Mouse (Mus musculus) midbrain, postnatal 0 days (tissue): Measurements from ENCODE around the gene Thra. TPM values are rescaled to one million over a fixed set of nuclear protein-coding genes. Genes with fewer than 3 reads are reported as not detected.

Experiments used
- ATAC-seq: fragments of 200-750 bp; cut with Nextera tagmentation; 2 replicates; pipeline ENCODE4 v1.8.0; 2017; ENCODE audit warnings: moderate number of reproducible peaks, mild to moderate bottlenecking, moderate TSS enrichment, moderate library complexity; ENCODE audit not compliant: low FRiP score
- DNase-seq: peaks from one replicate; pipeline ENCODE4 v3.0.0-alpha.2; 2015; ENCODE audit warnings: low spot score
- H3K27ac ChIP-seq: fragments of 300-500 bp; sonication (generic); 2 replicates; pipeline ENCODE4 v1.5.1; 2014; ENCODE audit warnings: low read depth, mild to moderate bottlenecking, low read length, mixed read lengths
- H3K27me3 ChIP-seq: fragments of 300-500 bp; sonication (generic); 2 replicates; pipeline ENCODE4 v1.6.1; 2014; ENCODE audit warnings: low read length, control low read depth, mixed read lengths; ENCODE audit not compliant: insufficient read depth
- H3K36me3 ChIP-seq: fragments of 300-500 bp; sonication (generic); 2 replicates; pipeline ENCODE4 v1.6.1; 2014; ENCODE audit warnings: low read length, control low read depth, mixed read lengths; ENCODE audit not compliant: insufficient read depth
- H3K4me1 ChIP-seq: fragments of 300-500 bp; sonication (generic); 2 replicates; pipeline ENCODE4 v1.6.1; 2014; ENCODE audit warnings: mild to moderate bottlenecking, control low read depth, antibody characterized with exemption, low read length, mixed read lengths; ENCODE audit not compliant: insufficient read depth
- H3K4me2 ChIP-seq: fragments of 300-500 bp; sonication (generic); 2 replicates; pipeline ENCODE4 v1.6.1; 2014; ENCODE audit warnings: low read depth, mild to moderate bottlenecking, low read length, mixed read lengths; ENCODE audit not compliant: poor library complexity, severe bottlenecking
- H3K4me3 ChIP-seq: fragments of 300-500 bp; sonication (generic); 2 replicates; pipeline ENCODE4 v1.5.1; 2014; ENCODE audit warnings: low read depth, mild to moderate bottlenecking, low read length, moderate library complexity
- H3K9ac ChIP-seq: fragments of 300-500 bp; sonication (generic); replicated peaks from 2 replicates; pipeline ENCODE4 v1.6.1; 2014; ENCODE audit warnings: mild to moderate bottlenecking, low read length, moderate library complexity, mixed read lengths; ENCODE audit not compliant: poor library complexity, severe bottlenecking
- H3K9me3 ChIP-seq: fragments of 300-500 bp; sonication (generic); 2 replicates; pipeline ENCODE4 v1.6.1; 2016; ENCODE audit warnings: low read length, control low read depth
- CTCF ChIP-seq: IDR thresholded peaks from 2 replicates; pipeline ENCODE4 v1.5.1; 2016; ENCODE audit warnings: antibody characterized with exemption, mild to moderate bottlenecking
- WGBS: fragments of 180-500 bp; shearing (Covaris S2); extraction: QIAGEN DNeasy Blood & Tissue Kit; methylation state at CpG from one replicate; pipeline ENCODE4 v1.1.7; 2014; 5-methylcytosine and 5-hydroxymethylcytosine counted together
- polyA plus RNA-seq: library from polyadenylated mRNA; unstranded; fragments of >200 nt; fragmentation: Nextera tagmentation; extraction: Ambion mirVana; gene quantifications from 2 replicates; pipeline ENCODE4 v1.2.1, GENCODE M21; 2015
- total RNA-seq: library from RNA; depleted of rRNA; stranded (reverse); fragments of >200 nt; gene quantifications from 2 replicates; pipeline ENCODE4 v1.2.3, GENCODE M21; 2014

Thra gene
- total and polyA plus RNA-seq, 2 experiments from 2014 or later, result 182 to 843 TPM

DNA sequence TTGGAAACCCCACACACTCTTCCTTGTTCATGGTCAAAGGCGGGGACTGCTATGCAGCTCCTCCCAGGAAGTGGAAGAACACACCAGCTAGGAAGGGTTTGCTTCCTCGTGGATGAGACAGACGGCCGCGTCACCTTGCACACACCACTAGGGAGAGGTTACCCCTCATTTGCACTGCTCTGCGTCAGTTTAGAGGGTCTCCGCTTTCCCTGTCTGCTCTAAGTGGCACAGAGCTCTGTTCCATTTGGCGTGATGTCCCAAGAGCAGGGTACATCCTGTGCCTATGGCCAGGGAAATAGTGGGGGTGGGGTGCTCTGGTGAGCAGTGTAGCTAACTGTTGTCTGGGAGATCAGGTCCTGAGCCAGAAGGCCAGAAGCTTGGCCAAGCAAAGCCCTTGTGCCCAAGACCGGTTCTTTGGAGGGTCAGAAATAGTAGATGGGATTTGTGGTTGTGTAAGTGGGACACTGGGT, 13.7 kb downstream of the Thra start:
- no peak for TF ChIP-seq CTCF
- Histone ChIP-seq H3K36me3 (peaks cover 20% of the 10 kb centered on the region), H3K9ac (no peak overlapping the region), H3K4me3 (no peak overlapping the region), H3K27ac (peak overlapping the region; percentile 74), H3K9me3 (no peaks in the 10 kb centered on the region), H3K4me2 (no peak overlapping the region), H3K4me1 (peaks cover 26% of the 10 kb centered on the region), H3K27me3 (no peaks in the 10 kb centered on the region)
- 75% methylated on average over 9 of the region's 9 CpGs for WGBS
- DNase-seq, result peak; percentile 84
- peak; percentile 31; the same call in 1 of the 2 replicates for ATAC-seq

- H3K36me3 ChIP-seq, result peaks cover 20% of the 10 kb centered on the region
- peak; percentile 42 for ATAC-seq
- WGBS, result 19% methylated on average over 7 of the region's 7 CpGs
Observed at GRCm38 (mm10) chr11:98754621-98755181, 14.3 kb downstream of the Thra start.

GRCm38 (mm10) chr11:98755726-98756380, 15.4 kb downstream of the Thra start:
- WGBS, result 93% methylated on average over 6 of the region's 6 CpGs
- no peak for ATAC-seq
- TF ChIP-seq CTCF, result no peak

More at GRCm38 (mm10) chr11:98754621-98755181, 14.3 kb downstream of the Thra start:
- peaks cover 21% of the 10 kb centered on the region for H3K4me1 ChIP-seq
- H3K9ac ChIP-seq, result no peak overlapping the region
- no peaks in the 10 kb centered on the region for H3K9me3 ChIP-seq
- peak overlapping the region; percentile 74 for H3K27ac ChIP-seq
- TF ChIP-seq CTCF, result peak; percentile 98
- H3K4me3 ChIP-seq, result no peak overlapping the region
- peak; percentile 85 for DNase-seq
- no peak overlapping the region for H3K4me2 ChIP-seq
- H3K27me3 ChIP-seq, result no peaks in the 10 kb centered on the region

GRCm38 (mm10) chr11:98756711-98757110, 16.3 kb downstream of the Thra start:
- Histone ChIP-seq H3K4me3 (no peak overlapping the region), H3K4me2 (no peak overlapping the region), H3K27ac (no peak overlapping the region), H3K4me1 (peaks cover under 1% of the 10 kb centered on the region), H3K9ac (no peak overlapping the region), H3K27me3 (no peaks in the 10 kb centered on the region), H3K36me3 (peaks cover 28% of the 10 kb centered on the region), H3K9me3 (no peaks in the 10 kb centered on the region)
- no peak for TF ChIP-seq CTCF
- DNase-seq (no peak), ATAC-seq (no peak)
- WGBS, result 88% methylated on average over 12 of the region's 12 CpGs

More at GRCm38 (mm10) chr11:98755726-98756380, 15.4 kb downstream of the Thra start:
- no peak for DNase-seq
- Histone ChIP-seq H3K4me3 (no peak overlapping the region), H3K36me3 (peaks cover 25% of the 10 kb centered on the region), H3K4me1 (peaks cover 9% of the 10 kb centered on the region), H3K9ac (no peak overlapping the region), H3K27me3 (no peaks in the 10 kb centered on the region), H3K4me2 (no peak overlapping the region), H3K9me3 (no peaks in the 10 kb centered on the region), H3K27ac (no peak overlapping the region)

- 93% methylated on average over 4 of the region's 4 CpGs for WGBS
- DNase-seq (no peak), ATAC-seq (no peak)
- no peak overlapping the region for H3K27ac ChIP-seq
- H3K4me1 ChIP-seq, result 0 out of 2 replicates have a peak, but pooled peaks cover 1% of the 10 kb centered on the region
- H3K36me3 ChIP-seq, result peaks cover 48% of the 10 kb centered on the region
- no peaks in the 10 kb centered on the region for H3K27me3 ChIP-seq
- H3K4me3 ChIP-seq, result no peak overlapping the region
- TF ChIP-seq CTCF, result no peak
- H3K9me3 ChIP-seq, result no peaks in the 10 kb centered on the region
- no peak overlapping the region for H3K9ac ChIP-seq
- no peak overlapping the region for H3K4me2 ChIP-seq
Observed at GRCm38 (mm10) chr11:98761939-98762338, 21.5 kb downstream of the Thra start.

DNA sequence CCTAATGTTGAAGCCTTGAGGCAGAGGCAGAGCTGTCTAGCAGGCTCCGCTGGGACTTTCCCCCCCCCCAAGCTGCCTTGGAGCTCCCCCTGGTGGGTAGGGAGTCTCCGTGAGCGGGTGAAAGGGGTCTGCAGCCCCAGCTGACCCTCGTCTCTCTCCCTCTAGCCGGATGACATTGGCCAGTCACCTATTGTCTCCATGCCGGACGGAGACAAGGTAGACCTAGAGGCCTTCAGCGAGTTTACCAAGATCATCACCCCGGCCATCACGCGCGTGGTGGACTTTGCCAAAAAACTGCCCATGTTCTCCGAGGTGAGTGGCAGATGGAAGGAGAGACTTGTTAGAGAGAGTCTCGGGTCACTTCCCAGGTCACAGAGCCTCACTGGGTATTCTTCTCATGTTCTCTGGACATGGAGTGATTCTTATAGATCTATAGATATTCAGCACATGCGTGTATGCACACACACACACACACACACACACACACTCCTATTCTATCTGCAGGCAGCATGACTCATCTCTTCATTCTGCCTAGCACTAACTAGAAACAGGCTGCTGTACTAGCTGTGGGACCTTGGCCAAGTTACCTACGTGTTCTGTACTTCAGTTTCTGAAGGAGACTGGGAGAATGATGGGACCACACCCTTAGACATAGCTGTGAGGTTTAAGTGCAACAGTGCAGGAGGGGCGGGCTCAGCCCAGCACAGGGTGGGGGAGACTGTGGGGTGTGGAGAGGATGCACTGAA, 22.5 kb downstream of the Thra start:
- Histone ChIP-seq H3K4me1 (peaks cover 6% of the 10 kb centered on the region; the same call in 1 of the 2 replicates), H3K36me3 (peaks cover 45% of the 10 kb centered on the region), H3K27ac (no peak overlapping the region), H3K9ac (no peak overlapping the region), H3K27me3 (no peaks in the 10 kb centered on the region), H3K9me3 (no peaks in the 10 kb centered on the region), H3K4me2 (no peak overlapping the region), H3K4me3 (no peak overlapping the region)
- peak; percentile 61 for TF ChIP-seq CTCF
- 62% methylated on average over 17 of the region's 17 CpGs for WGBS
- ATAC-seq, result no peak
- no peak for DNase-seq
